Mouse (Mus musculus) cerebellum, adult 11 months (tissue): Measurements from ENCODE around the gene Rnf39.

ENCODE experiments used
- DNase-seq: peaks from one replicate; pipeline ENCODE4 v3.0.0; 2022

Rnf39 gene

DNA sequence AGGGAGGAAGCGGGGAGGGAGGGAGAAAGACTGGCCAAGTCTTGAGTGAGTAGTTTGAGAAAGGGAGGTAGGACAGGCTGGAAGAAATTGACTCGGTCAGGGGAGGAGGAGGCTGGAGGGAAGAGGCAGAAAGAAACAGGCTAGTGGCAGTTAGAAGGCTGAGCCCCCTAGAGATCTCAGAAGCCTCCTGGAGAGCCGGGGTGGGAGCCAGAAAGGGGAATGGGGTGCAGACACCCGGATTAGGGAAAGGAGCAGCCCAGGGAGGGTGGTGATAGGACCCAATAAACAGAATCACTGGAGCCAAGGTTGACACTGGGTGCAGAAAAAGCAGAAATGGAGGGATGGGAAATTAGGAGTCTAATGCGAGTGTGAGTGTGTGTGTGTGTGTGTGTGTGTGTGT lies 973 bp downstream of the Rnf39 start:
- no peak for DNase-seq

GRCm38 (mm10) chr17:36944121-36944775 lies 1.5 kb downstream of the Rnf39 start:
- peak; percentile 36 for DNase-seq

DNA sequence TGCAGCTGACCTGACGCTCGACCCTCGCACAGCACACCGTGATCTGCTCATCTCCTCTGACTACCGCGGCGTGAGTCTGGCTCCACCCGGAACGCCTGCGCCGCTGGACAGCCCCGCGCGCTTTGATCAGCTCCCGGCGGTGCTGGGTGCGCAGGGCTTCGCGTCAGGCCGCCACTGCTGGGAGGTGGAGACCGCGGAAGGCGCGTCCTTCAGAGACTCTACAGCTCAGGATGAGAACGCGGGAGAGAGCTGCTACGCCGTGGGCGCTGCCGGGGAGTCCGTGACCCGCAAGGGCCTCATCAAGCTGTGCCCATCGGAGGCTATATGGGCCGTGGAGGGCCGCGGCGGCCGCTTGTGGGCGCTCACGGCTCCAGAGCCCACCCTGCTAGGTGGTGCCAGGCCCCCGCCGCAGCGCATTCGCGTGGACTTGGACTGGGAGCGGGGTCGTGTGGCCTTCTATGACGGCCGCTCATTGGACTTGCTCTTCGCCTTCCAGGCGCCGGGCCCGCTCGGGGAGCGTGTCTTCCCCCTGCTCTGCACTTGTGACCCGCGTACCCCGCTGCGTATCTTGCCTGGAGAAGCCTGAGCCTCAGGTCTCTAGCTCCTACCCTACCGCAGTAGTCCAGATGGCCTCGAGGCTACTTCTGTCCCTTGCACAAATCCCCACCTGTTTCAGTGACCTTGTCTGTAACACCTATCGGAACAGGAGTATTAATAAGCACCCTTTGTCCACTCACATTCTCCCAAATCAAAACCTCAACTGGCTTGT lies 4.5 kb downstream of the Rnf39 start:
- peak; percentile 58 for DNase-seq

DNA sequence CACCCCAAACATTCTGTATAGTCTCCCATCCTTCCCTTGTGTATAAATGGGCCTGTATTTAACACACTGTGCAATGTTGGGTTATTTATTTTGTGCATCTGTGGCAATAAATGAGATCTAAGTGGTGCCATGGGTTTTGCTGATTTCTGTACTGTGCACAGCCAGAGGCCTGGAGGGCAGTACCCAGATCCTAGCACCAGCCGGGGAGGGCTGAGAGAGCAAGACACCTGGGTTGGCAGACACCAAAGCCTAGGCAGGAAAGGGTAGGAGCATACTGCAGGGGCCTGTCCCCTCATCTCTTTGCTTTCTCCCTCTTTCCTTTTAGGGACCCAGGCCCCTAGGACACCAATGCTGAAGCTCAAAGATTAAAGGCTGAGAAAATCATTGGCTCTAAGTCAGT lies 5.6 kb downstream of the Rnf39 start:
- no peak for DNase-seq

DNA sequence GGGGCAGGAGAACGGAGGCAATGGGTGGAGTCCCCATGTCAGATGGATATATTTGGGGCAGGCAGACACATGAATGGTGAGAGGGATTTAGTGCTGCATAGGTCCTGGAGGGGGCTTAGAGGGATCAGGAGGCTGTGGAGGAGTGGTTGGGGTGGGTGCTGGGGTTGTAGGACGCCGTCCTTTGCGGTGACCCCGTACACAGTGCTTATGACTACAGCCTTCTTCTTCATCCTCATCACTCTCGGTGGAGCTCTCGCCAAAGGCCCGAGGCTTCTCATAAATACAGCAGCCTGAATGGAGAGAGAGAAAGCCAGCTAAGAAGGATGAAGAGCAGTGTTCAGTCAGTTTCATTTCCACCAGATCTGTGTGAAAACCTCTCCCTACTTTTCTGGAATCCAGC lies 6.5 kb downstream of the Rnf39 start:
- DNase-seq = no peak

- peak; percentile 96 for DNase-seq
These were observed 8.5 kb downstream of the Rnf39 start, which contains the start of gene Ppp1r11 for GRCm38 (mm10) chr17:36950981-36951947. Gene Ppp1r11 (minus strand): TSS chr17:36951741.

- no peak for DNase-seq
These were observed 9.9 kb downstream of the Rnf39 start for GRCm38 (mm10) chr17:36952631-36953030.

DNA sequence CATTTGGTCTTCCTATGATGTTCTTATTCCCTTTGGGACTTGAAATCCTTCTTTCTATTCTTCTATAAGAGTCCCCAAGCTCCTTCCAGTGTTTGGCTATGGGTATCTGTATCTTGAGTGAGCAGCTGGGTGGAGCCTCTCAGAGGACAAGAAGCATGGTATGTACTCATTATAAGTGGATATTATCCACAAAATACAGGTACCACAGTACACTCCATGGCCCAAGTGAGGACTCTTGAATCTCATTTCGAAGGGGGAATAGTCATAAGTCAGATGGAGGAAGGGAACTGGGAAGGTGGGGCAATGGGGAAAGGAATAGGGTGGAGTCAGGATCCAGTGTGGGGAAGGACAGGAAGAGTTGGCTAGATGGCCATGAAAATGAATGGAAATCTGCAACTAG lies 10.3 kb downstream of the Rnf39 start:
- DNase-seq = no peak

GRCm38 (mm10) chr17:36957999-36958743 lies 15.5 kb downstream of the Rnf39 start, which contains the start of the genes Znrd1 and Znrd1as:
Gene Znrd1 (minus strand): TSS chr17:36958559.
Gene Znrd1as (plus strand): TSS chr17:36958592.
- DNase-seq = peak; percentile 91

- no peak for DNase-seq
These were observed 16.2 kb downstream of the Rnf39 start for GRCm38 (mm10) chr17:36958884-36959283.

DNA sequence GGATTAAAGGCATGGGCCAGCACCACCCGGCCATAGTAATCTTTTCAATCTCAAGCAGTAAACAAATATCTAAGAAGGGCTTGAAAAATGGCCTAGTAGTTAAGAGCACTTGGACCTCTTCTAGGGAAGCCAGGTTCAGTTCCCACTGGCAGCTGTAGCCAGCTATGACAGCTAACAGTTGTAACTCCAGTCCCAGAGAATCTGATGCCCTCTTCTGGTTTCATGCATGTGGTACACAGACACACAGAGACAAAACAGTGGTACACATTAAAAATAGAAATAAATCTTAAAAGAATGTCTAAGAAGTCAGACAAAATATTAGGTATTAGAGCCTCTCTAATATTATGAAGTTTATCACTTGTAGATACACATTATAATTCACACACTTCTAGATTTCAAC lies 18.4 kb downstream of the Rnf39 start:
- DNase-seq = no peak

GRCm38 (mm10) chr17:36966875-36967274 lies 24.2 kb downstream of the Rnf39 start:
- DNase-seq = no peak

GRCm38 (mm10) chr17:36970316-36970890 lies 27.7 kb downstream of the Rnf39 start:
- no peak for DNase-seq

DNA sequence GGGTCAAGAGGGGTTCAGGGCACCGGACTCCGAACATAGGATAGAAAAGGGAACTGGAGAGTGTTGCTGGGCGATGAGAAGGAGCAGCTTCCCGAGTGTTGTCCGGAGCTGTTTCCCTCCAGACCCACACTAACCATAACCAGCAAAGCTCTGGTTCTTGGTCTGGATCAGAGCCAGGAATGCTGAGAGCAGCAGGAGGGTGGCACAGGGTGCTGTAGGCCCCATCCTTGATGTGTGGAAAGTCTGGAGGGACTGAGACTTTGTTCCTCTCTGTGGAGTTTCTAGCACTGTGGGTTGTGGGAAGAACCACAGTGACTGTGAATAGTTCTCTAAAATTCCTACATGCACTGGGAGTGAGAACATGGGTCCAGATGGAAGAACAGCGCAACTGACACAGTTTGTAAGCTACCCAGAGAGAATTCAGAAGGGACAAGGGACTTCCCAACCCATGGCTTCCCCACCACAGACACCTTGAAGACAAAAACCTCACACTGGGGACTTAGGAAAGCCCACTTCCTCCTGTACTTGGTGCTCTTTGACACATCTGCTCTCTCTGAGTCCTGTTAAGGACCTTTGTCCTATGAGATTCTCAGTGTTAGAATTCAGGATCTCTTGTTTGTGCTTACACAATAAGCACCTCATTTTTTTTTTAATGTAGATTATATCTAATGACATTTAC lies 28.6 kb downstream of the Rnf39 start:
- no peak for DNase-seq

GRCm38 (mm10) chr17:36972791-36973190 lies 30.1 kb downstream of the Rnf39 start:
- no peak for DNase-seq

DNA sequence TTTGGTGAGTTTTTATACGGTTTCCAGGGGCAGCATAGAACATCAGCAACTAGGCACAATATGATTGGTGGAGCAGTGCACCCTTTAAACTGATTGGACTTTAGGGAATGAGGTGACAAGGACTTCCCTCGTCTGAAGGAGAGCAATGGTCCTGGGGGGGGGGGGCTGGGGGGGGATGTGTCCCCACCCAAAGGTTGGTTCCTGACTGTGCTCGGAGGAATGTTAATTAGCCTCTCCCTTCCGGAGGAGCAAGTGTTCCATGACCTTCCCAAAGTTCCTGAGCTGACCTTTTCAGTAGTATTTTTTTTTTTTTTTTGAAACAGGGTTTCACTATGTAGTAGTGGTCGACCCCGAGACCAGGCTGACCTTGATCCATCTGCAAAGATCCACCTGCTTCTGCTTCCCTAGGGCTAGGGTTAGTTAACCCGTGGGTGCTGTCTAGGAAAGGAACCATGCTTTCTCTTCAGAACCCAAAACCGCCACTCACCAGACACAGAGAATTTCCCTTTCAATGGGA lies 30.6 kb downstream of the Rnf39 start:
- DNase-seq = no peak

- DNase-seq = no peak
These were observed 38.6 kb downstream of the Rnf39 start, which contains the start of gene 2410137M14Rik for GRCm38 (mm10) chr17:36981221-36981813. Gene 2410137M14Rik (minus strand): TSS chr17:36981237.

GRCm38 (mm10) chr17:36981845-36982244 lies 39.1 kb downstream of the Rnf39 start:
- DNase-seq = no peak

DNA sequence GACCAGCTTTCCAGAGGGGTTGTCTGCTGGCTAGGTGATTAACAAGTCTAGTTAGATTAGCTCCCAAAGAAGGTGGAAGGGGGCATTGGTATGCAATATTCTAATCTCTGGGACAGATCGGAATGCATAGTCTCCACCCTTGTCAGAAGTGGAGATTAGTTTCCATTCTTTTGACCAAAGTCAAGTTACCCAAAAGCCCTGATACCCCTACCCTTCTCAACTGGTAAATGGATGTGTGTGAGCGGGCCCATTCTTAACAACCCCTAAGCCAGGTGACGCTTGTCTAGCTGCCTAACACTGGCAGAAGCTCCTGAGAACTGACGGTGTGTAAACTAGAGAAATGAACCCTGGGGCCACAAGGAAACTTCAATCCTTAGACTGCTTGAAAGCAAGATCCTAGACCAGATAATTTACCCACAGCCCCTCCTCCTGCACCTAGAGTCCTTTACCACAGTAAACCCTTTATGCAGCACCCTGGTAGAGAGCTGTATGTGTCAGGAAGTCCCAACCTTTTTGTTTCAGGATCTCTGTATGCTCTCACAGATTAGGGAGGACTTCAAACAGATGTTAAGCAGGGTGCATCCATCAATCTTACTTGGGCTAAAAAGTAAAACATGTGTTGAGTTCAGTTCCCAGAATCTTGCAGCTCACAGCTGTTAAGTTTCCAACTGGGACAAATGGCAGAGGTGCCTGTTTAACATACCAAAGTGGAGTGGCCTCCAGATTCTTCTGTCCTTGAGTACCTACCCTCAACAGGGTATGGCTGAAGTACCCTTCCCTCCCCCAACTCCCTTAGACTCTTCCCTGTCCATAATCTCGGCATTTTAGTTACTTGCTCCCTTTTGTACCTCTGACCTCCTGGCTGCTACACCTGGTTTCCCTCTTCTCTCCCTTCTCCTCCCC lies 39.8 kb downstream of the Rnf39 start:
- no peak for DNase-seq

DNA sequence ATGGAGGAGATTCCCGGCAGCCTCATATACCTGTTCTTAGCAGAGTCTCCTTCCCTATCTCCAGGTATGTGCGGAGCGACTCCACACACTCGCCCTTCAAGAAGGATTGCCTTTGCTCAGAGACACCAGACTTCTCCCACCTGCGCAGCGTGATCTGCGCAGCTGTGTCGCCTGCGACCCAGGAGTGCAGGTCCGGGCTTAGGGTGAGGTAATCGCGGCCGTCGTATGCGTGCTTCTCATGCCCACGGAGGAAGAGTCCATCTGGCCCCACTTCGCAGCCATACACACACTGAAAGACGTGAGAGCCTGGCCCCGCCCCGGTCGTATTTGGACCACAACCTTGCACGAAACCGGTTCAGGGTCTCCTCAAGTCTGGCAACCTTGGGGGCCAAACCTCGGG lies 45.8 kb downstream of the Rnf39 start:
- no peak for DNase-seq
